Mouse (Mus musculus) monocyte, adult 5-6 weeks (primary cell): ENCODE data around the gene Tex14. TPM values are rescaled to one million over a fixed set of nuclear protein-coding genes. Genes with fewer than 3 reads are reported as not detected.
"Not testable (repeated sequence)": the region's sequence is repeated elsewhere in the genome, so short reads cannot be mapped to it uniquely, and the experiment has no call there.

Experiments used
- ATAC-seq: fragments of 153-309, 156-312 bp; replicated peaks from 2 replicates; pipeline ENCODE4 v1.8.0; 2017; ENCODE audit warnings: mild to moderate bottlenecking; ENCODE audit not compliant: low TSS enrichment, insufficient number of reproducible peaks, severe bottlenecking, poor library complexity, low FRiP score
- total RNA-seq: library from RNA; stranded (forward); fragments of 200-1000, 200-491, 200-594 nt; gene quantifications from 3 replicates; pipeline ENCODE4 v1.2.3, GENCODE M21; 2017

Gene Tex14
- total RNA-seq, 1 experiment from 2014 or later: 4.4 TPM

GRCm38 (mm10) chr11:87465990-87466593, 61.2 kb downstream of the Tex14 start:
- peak; percentile 29; the same call in 1 of the 2 replicates for ATAC-seq

DNA sequence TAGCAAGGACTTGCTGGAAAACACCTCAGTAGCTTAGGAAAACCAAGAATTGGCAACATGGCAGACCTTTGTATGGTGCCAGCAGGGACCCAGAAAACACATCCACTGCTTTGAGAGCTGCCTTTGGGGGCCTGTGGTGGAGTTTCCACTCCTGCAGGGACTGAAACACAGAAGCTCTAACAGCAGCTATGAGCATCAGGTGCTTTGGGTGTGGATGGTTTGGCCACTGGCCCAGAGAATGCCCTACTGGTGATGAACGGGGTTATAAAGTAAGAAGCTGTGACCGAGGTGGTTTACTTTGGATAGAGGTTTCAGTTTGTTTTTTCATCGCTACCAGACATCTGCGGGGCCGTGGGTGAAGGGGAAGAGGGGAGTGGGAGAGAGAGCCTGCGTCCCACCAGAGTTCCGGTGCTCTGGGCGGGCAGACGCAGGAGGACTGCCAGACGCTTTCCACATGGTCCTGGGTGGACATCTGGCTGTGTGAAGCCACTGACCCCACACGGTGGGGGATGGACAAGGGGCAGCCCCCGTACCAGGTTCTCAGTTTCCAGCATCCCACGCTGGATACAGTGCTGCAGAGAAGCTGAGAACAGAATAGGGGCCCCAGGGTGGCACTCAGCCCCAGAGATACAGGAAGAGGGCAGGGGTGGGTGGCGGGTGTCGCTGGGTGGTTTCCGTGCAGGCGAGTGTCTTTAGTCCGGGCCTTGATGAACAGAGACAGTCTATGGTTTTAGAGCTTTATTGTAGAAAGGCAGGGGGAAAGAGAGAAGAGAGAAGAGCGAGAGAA, 62.8 kb downstream of the Tex14 start:
- ATAC-seq: no peak

- no peak for ATAC-seq
Measured at GRCm38 (mm10) chr11:87468278-87468655, 63.4 kb downstream of the Tex14 start.

DNA sequence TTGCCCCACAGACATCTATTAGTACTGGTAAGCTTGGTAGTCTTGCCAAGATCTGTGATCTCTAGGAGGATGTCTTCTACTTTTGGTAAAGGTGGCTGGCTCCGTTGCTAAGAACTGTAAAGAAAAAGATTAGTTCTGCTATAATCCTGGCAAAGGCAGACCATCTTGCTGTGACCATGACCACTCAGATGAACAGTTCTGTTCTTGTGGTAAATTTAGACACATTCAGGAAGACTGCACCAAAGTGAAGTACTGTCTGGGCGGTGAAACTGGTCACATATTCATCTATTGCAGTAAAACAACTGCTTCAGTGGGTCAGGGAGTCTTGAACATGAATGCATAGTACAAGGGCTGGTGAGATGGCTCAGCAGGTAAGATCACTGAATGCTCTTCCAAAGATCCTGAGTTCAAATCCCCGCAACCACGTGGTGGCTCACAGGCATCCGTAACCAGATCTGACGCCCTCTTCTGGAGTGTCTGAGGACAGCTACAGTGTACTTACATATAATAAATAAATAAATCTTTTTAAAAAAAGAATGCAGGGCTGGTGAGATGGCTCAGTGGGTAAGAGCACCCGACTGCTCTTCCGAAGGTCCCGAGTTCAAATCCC, 63.9 kb downstream of the Tex14 start:
- no peak for ATAC-seq

- ATAC-seq: peak; percentile 100
Measured at GRCm38 (mm10) chr11:87470807-87471698, 66.2 kb downstream of the Tex14 start.

GRCm38 (mm10) chr11:87471699-87471997, 66.8 kb downstream of the Tex14 start:
- not testable (repeated sequence) for ATAC-seq

- not testable (repeated sequence) for ATAC-seq
Measured at GRCm38 (mm10) chr11:87472058-87472457, 67.2 kb downstream of the Tex14 start.

DNA sequence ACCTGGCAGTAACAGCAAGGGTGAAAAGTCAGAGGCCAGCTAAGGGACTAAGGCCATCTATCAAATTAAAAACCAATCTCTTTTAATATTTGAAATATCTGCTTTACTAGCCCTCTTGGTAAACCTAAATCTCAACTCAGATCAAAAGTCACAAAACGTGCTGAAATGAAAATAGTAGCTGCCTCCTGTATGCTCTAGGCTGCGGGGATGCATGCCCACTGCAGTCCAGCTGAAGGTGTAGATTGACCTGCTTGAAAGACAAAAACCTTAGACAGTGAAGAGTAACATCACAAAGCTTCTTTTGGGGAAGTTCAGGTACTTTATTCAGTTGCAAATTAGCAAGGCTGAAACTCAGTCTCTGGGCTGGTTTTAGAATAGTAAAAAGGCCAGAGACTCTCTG, 74.3 kb downstream of the Tex14 start:
- not testable (repeated sequence) for ATAC-seq

DNA sequence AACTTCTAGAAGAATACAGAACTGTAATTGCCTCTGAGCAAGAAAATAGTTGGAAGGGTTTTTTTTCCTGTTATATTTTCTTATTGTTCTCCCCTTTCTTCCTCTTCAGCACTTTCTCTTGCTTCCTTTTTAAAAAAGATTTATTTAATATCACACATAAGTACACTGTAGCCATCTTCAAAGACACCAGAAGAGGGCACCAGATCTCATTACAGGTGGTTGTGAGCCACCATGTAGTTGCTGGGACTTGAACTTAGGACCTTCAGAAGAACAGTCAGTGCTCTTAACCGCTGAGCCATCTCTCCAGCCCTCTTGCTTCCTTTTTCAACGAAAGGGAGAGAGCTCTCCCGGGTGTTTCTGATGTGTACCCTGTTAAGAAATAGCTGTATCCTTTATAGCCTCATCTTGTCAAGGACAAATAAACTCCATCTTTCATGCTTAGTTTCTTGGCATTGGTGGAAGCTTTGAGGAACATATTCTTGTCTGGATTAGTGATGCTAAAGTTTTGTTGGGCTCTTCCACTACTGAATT, 79.0 kb downstream of the Tex14 start:
- ATAC-seq: no peak

DNA sequence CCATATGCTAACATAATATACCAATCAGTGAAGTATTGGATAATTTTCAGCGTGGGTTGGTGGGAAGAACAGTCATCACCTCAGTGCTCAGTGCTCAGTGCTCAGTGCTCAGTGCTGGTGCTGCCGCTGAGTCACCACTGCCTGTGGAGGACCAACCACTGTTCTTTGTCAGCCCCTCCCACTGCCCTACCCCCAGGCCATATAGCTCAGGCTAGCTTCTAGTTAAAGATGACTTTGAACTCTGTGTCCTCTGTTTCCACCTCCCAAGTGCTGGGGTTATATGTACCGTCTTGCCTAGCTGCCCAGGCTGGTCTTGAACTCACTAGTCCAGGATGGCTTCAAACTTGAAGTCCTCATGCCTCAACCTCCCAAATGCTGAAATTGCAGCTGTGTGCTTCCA, 84.1 kb downstream of the Tex14 start:
- ATAC-seq: no peak

- ATAC-seq: no peak
Measured at GRCm38 (mm10) chr11:87504690-87505214, 99.9 kb downstream of the Tex14 start.

DNA sequence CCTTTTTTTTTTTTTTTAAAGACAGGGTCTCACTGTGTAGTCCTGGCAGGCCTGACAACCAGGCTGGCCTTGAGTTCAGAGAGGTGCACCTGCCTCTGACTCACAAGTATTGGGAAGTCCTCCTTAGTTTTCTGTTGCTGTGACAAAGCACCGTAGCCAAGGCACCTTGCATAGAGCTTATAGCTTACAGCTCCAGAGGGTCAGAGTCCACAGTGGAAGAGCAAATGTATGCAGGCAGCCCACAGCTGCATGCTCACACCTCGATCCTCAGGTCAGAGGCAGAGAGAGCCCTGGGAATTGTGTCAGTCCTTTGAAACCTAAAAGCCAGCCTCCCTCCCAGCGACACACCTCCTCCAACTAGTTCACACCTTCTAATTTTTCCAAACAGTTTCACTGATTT, 101.6 kb downstream of the Tex14 start:
- no peak for ATAC-seq

- ATAC-seq: no peak
Measured at GRCm38 (mm10) chr11:87507043-87507442, 102.2 kb downstream of the Tex14 start.

DNA sequence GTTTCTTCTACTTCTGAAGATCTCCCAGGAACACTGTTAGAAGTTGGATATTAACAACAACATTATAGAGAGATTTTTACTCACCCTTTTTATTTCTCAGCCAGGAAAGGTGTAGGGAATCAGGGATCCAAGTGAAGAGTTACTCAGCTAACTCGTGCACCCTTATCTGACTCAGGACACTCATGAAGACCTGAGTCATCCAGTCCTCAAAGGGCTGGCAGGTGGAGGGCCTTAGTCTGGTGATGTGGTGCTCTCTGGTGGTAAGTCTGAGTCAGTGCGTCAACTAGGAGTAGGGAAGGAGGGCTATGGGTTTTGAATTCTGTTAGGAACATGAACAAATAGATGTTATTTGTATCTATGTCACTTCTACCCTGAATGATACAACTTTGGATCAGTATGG, 114.4 kb downstream of the Tex14 start:
- peak; percentile 50; the same call in 1 of the 2 replicates for ATAC-seq

- ATAC-seq: no peak; the same call in 1 of the 2 replicates
Measured at GRCm38 (mm10) chr11:87523466-87523865, 118.6 kb downstream of the Tex14 start.

GRCm38 (mm10) chr11:87523967-87524366, 119.1 kb downstream of the Tex14 start:
- no peak for ATAC-seq

DNA sequence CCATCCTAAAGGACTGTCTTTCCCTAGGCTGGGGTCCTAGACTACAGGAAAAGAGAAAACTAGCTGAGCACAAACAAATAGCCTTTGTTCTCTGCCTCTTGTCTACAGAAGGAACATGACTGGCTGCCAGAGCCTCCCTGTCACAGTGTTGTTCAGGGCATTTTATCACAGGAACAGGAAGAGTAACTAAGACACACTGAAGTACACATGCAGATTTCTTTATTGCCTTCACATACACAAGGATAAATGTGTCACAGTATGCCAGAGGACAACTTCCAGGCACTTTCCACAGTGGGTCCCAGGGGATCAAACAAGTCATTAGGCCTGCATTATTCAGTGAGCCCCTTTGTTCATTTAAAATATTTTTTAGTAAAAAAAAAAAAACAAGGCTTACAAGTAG, 119.9 kb downstream of the Tex14 start:
- no peak for ATAC-seq

DNA sequence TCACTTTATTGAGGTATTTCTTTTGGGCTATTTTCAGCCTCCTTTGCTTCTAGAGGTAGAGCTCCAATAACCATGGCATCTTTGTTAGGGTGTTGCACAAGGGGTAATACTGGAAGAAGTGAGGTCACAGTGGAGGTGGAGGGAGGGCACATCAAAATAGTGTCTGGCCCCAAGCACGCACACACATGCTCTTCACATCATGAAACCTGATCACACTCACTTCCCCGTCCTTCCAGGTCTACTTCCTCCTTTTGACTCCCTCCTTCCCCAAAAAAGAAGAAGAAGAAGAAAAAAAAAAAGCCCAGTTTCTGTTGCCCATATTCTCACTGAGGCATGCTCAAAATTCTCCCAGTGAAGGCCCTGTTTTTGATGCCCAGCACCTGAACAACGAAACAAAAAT, 122.5 kb downstream of the Tex14 start:
- peak; percentile 92 for ATAC-seq

DNA sequence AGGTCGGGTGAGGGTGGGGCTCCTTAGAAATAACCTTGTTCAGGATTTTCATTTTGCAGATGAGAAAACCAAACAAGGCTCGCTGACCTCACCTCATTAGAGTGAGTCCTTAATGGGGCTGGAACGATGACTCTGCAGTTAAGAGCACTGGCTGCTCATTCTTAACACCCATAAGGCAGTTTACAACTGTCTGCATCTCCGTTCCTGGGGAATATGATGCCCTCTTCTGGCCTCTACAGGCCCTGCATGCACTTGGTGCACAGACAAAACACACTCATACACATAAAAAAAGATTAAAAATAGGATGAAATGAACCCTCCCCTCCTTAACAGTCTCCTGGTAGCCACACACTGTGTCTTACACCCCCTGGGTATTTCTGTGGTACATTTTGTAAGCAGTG, 123.1 kb downstream of the Tex14 start:
- 0 out of 2 replicates have a peak, but pooled peaks have one; percentile 51 for ATAC-seq
